Mouse (Mus musculus): ENCODE results near the gene Ythdf2. TPM values are rescaled to one million over a fixed set of nuclear protein-coding genes. Genes with fewer than 3 reads are reported as not detected.
A peak's percentile ranks its signal among the peaks of the same experiment; 100 is the strongest.
"Not testable (repeated sequence)": the region's sequence is repeated elsewhere in the genome, so short reads cannot be mapped to it uniquely, and the experiment has no call there.

Gene Ythdf2
- polyA plus RNA-seq, 1 experiment from 2014 or later: 149 TPM

GRCm38 (mm10) chr4:132240367-132240766, 28.3 kb upstream of the Ythdf2 start:
- Histone ChIP-seq H3K27me3 (no peaks in the 10 kb centered on the region), H3K4me1 (replicated peaks) (no peaks in the 10 kb centered on the region), H3K9ac (replicated peaks) (no peak overlapping the region), H3K4me2 (no peak overlapping the region), H3K9me3 (no peaks in the 10 kb centered on the region), H3K36me3 (peaks cover 89% of the 10 kb centered on the region), H3K27ac (no peak overlapping the region), H3K4me3 (replicated peaks) (no peak overlapping the region)
- ATAC-seq (ENCODE audit: insufficient number of reproducible peaks, insufficient read depth, low FRiP score, low TSS enrichment, low read depth): no peak
- 94% methylated on average over 3 of the region's 3 CpGs for WGBS

DNA sequence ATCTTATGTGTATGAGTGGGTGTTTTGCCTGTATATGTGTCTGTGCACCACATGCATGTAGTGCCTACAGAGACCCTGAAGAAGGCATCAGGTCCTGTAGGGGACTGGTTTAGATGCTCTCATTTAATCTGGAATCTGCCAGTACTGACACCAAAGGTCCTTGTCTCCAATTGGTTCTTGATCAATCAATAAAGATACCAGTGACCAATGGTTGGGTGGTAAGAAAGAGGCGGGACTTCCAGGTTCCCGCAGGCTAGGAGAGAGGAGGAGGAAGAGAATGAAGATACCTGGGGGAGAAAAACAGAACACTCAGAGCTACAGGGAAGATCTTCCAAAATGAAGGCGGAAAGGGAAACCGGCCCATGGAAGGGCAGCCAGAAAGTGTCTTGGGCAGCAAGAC, 26.3 kb upstream of the Ythdf2 start:
- Histone ChIP-seq H3K4me3 (replicated peaks) (no peak overlapping the region), H3K27me3 (no peaks in the 10 kb centered on the region), H3K36me3 (peaks cover 96% of the 10 kb centered on the region), H3K27ac (no peak overlapping the region), H3K9ac (replicated peaks) (no peak overlapping the region), H3K9me3 (no peaks in the 10 kb centered on the region), H3K4me1 (replicated peaks) (no peaks in the 10 kb centered on the region), H3K4me2 (no peak overlapping the region)
- 86% methylated on average over 4 of the region's 4 CpGs for WGBS
- no peak for ATAC-seq (ENCODE audit: insufficient number of reproducible peaks, insufficient read depth, low FRiP score, low TSS enrichment, low read depth)

GRCm38 (mm10) chr4:132234710-132235109, 22.6 kb upstream of the Ythdf2 start:
- Histone ChIP-seq H3K4me2 (no peak overlapping the region), H3K4me1 (replicated peaks) (no peaks in the 10 kb centered on the region), H3K4me3 (replicated peaks) (no peak overlapping the region), H3K9ac (replicated peaks) (no peak overlapping the region), H3K36me3 (peaks cover 96% of the 10 kb centered on the region), H3K9me3 (no peaks in the 10 kb centered on the region), H3K27me3 (no peaks in the 10 kb centered on the region), H3K27ac (no peak overlapping the region)
- 90% methylated on average over 8 of the region's 8 CpGs for WGBS
- no peak for ATAC-seq (ENCODE audit: insufficient number of reproducible peaks, insufficient read depth, low FRiP score, low TSS enrichment, low read depth)

- ATAC-seq (ENCODE audit: insufficient number of reproducible peaks, insufficient read depth, low FRiP score, low TSS enrichment, low read depth): no peak
- Histone ChIP-seq H3K4me3 (replicated peaks) (no peak overlapping the region), H3K4me2 (no peak overlapping the region), H3K9me3 (no peaks in the 10 kb centered on the region), H3K27ac (no peak overlapping the region), H3K36me3 (peaks cover 96% of the 10 kb centered on the region), H3K9ac (replicated peaks) (no peak overlapping the region), H3K4me1 (replicated peaks) (no peaks in the 10 kb centered on the region), H3K27me3 (no peaks in the 10 kb centered on the region)
- WGBS: 94% methylated on average over 5 of the region's 5 CpGs
These were observed 18.3 kb upstream of the Ythdf2 start for GRCm38 (mm10) chr4:132230422-132230821.

DNA sequence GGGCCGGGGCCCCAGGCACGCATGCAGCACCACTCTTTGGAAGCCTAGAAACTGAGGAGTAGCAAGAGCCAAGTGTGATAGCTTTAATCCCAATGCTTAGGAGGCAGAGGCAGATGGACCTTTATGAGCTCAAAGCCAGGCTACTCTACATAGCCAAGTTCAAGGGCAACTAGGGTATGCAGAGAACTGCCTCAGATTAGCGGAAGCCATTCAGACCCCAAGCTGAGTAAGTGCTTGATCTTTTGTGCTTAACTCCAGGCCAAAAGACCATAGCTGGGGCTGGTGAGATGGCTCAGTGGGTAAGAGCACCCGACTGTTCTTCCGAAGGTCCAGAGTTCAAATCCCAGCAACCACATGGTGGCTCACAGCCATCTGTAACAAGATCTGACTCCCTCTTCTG, 9.9 kb upstream of the Ythdf2 start:
- not testable (repeated sequence) for H3K4me1 ChIP-seq (replicated peaks); H3K27ac ChIP-seq; ATAC-seq (ENCODE audit: insufficient number of reproducible peaks, insufficient read depth, low FRiP score, low TSS enrichment, low read depth); H3K9me3 ChIP-seq; H3K9ac ChIP-seq (replicated peaks); H3K4me3 ChIP-seq (replicated peaks); H3K4me2 ChIP-seq; H3K27me3 ChIP-seq
- H3K36me3 ChIP-seq: peaks cover 54% of the 10 kb centered on the region
- 90% methylated on average over 5 of the region's 5 CpGs for WGBS

- not testable (repeated sequence) for H3K9me3 ChIP-seq; H3K9ac ChIP-seq (replicated peaks); H3K4me2 ChIP-seq; H3K27me3 ChIP-seq; H3K4me1 ChIP-seq (replicated peaks); ATAC-seq (ENCODE audit: insufficient number of reproducible peaks, insufficient read depth, low FRiP score, low TSS enrichment, low read depth); H3K27ac ChIP-seq; H3K4me3 ChIP-seq (replicated peaks)
- peaks cover 20% of the 10 kb centered on the region for H3K36me3 ChIP-seq
- WGBS: 83% methylated on average over 6 of the region's 6 CpGs
These were observed 6.3 kb upstream of the Ythdf2 start for GRCm38 (mm10) chr4:132218439-132218838.

DNA sequence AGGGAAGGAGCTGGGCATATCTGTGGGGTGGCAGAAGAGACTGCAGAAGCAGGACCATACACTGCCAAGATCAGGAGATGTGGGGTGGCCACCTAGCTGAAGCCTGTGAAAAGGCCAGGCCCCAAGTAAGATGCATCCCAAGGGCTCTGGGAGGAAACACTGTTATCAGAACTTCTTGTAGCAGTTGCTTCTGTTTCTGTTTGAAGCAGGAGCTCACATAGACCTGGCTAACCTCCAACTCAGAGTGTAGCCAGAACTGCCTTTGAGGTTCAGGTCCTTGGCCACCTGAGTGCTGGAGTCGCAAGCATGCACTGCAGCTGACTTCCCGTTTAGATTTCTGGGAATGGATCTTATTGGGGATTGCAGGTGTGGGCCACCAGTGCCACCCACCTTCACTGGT, 5.7 kb upstream of the Ythdf2 start:
- 90% methylated on average over 2 of the region's 2 CpGs for WGBS
- no peak for ATAC-seq (ENCODE audit: insufficient number of reproducible peaks, insufficient read depth, low FRiP score, low TSS enrichment, low read depth)
- no peak overlapping the region for H3K27ac ChIP-seq

DNA sequence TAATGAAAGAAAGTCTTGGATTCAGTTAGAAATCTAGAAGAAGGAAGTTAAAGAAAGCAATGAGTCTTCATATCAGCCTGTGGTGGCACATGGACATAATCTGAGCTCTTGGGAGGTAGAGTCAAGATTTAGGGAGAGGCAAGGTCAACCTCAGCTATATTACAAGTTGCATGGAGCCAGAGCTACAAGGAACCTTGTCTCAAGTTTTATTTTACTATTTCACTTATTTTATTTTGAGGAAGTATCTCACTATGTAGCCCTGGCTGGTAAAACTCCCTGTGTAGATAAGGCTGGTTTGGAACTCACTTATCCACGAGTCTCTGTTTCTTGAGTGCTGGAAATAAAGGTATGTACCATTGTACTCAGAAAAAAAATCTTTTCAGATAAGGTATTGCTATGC, 4.5 kb upstream of the Ythdf2 start:
- Histone ChIP-seq H3K36me3 (peaks cover 4% of the 10 kb centered on the region), H3K4me1 (replicated peaks) (no peaks in the 10 kb centered on the region; the same call in 1 of the 2 replicates), H3K27ac (no peak overlapping the region), H3K27me3 (no peaks in the 10 kb centered on the region), H3K4me3 (replicated peaks) (no peak overlapping the region), H3K4me2 (no peak overlapping the region), H3K9ac (replicated peaks) (no peak overlapping the region), H3K9me3 (no peaks in the 10 kb centered on the region)
- WGBS: 85% methylated on average over 1 of the region's 1 CpGs
- no peak for ATAC-seq (ENCODE audit: insufficient number of reproducible peaks, insufficient read depth, low FRiP score, low TSS enrichment, low read depth)

More for the DNA sequence above, 5.7 kb upstream of the Ythdf2 start:
- Histone ChIP-seq H3K9me3 (no peaks in the 10 kb centered on the region), H3K4me3 (replicated peaks) (no peak overlapping the region), H3K36me3 (peaks cover 14% of the 10 kb centered on the region), H3K4me1 (replicated peaks) (no peaks in the 10 kb centered on the region), H3K27me3 (no peaks in the 10 kb centered on the region), H3K4me2 (no peak overlapping the region), H3K9ac (replicated peaks) (no peak overlapping the region)

- 66% methylated on average over 4 of the region's 4 CpGs for WGBS
These were observed 2.7 kb upstream of the Ythdf2 start for GRCm38 (mm10) chr4:132214847-132215246.

GRCm38 (mm10) chr4:132211091-132211942, 786 bp downstream of the Ythdf2 start:
- WGBS: under 1% methylated on average over 83 of the region's 89 CpGs
- Histone ChIP-seq H3K4me3 (replicated peaks) (peak overlapping the region; percentile 94), H3K4me1 (replicated peaks) (peaks cover 19% of the 10 kb centered on the region), H3K27ac (peak overlapping the region; percentile 94), H3K9me3 (no peaks in the 10 kb centered on the region), H3K4me2 (peak overlapping the region; percentile 87), H3K9ac (replicated peaks) (peak overlapping the region; percentile 100), H3K27me3 (no peaks in the 10 kb centered on the region), H3K36me3 (peaks cover 40% of the 10 kb centered on the region)
- ATAC-seq (ENCODE audit: insufficient number of reproducible peaks, insufficient read depth, low FRiP score, low TSS enrichment, low read depth): peak; percentile 78

More at GRCm38 (mm10) chr4:132214847-132215246, 2.7 kb upstream of the Ythdf2 start:
- H3K9me3 ChIP-seq: no peaks in the 10 kb centered on the region
- H3K27ac ChIP-seq: no peak overlapping the region
- H3K36me3 ChIP-seq: peaks cover 7% of the 10 kb centered on the region
- no peaks in the 10 kb centered on the region for H3K27me3 ChIP-seq
- H3K4me3 ChIP-seq (replicated peaks): no peak overlapping the region
- no peak overlapping the region for H3K4me2 ChIP-seq
- H3K4me1 ChIP-seq (replicated peaks): peaks cover 9% of the 10 kb centered on the region
- H3K9ac ChIP-seq (replicated peaks): no peak overlapping the region
- no peak for ATAC-seq (ENCODE audit: insufficient number of reproducible peaks, insufficient read depth, low FRiP score, low TSS enrichment, low read depth)

DNA sequence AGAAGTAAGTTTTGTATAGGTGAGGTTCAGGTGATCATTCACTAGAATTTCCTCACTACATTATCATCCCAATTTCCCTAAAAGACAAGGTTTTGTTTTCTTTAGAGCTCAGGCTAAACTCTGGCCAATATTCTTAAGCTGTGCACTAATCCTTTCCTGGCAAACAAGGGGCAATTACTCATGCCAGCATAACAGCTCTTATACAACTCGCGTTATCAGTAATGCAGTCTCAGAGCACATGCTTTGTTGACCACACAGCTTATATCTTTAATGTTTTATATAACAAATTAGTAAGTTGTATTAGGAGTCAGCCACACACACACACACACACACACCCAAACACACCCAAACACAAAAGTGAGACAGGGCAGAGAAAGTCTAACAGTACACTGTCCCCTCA, 1.8 kb downstream of the Ythdf2 start:
- Histone ChIP-seq H3K4me2 (peak overlapping the region; percentile 87), H3K9ac (replicated peaks) (peak overlapping the region; percentile 100), H3K36me3 (peaks cover 50% of the 10 kb centered on the region), H3K4me3 (replicated peaks) (peak overlapping the region; percentile 94), H3K4me1 (replicated peaks) (peaks cover 19% of the 10 kb centered on the region), H3K27ac (no peak overlapping the region), H3K9me3 (no peaks in the 10 kb centered on the region), H3K27me3 (no peaks in the 10 kb centered on the region)
- WGBS: 59% methylated on average over 2 of the region's 2 CpGs
- no peak for ATAC-seq (ENCODE audit: insufficient number of reproducible peaks, insufficient read depth, low FRiP score, low TSS enrichment, low read depth)

- Histone ChIP-seq H3K9ac (replicated peaks) (no peak overlapping the region), H3K4me3 (replicated peaks) (no peak overlapping the region), H3K4me2 (0 out of 2 replicates have a peak overlapping the region, but pooled peaks have one; percentile 87), H3K4me1 (replicated peaks) (peaks cover 19% of the 10 kb centered on the region), H3K9me3 (no peaks in the 10 kb centered on the region), H3K36me3 (peaks cover 60% of the 10 kb centered on the region), H3K27me3 (no peaks in the 10 kb centered on the region), H3K27ac (no peak overlapping the region)
- no peak for ATAC-seq (ENCODE audit: insufficient number of reproducible peaks, insufficient read depth, low FRiP score, low TSS enrichment, low read depth)
- WGBS: 84% methylated on average over 2 of the region's 2 CpGs
These were observed 2.8 kb downstream of the Ythdf2 start for GRCm38 (mm10) chr4:132209299-132209698.

Measured in limb, embryonic 12.5 days (tissue).